Mouse (Mus musculus): ENCODE results near the gene Ephx1. TPM values are rescaled to one million over a fixed set of nuclear protein-coding genes. Genes with fewer than 3 reads are reported as not detected.
"Not testable (repeated sequence)": the region's sequence is repeated elsewhere in the genome, so short reads cannot be mapped to it uniquely, and the experiment has no call there.

Ephx1 gene
- total RNA-seq, 2 experiments from 2014 or later = 26.8 to 31.2 TPM

DNA sequence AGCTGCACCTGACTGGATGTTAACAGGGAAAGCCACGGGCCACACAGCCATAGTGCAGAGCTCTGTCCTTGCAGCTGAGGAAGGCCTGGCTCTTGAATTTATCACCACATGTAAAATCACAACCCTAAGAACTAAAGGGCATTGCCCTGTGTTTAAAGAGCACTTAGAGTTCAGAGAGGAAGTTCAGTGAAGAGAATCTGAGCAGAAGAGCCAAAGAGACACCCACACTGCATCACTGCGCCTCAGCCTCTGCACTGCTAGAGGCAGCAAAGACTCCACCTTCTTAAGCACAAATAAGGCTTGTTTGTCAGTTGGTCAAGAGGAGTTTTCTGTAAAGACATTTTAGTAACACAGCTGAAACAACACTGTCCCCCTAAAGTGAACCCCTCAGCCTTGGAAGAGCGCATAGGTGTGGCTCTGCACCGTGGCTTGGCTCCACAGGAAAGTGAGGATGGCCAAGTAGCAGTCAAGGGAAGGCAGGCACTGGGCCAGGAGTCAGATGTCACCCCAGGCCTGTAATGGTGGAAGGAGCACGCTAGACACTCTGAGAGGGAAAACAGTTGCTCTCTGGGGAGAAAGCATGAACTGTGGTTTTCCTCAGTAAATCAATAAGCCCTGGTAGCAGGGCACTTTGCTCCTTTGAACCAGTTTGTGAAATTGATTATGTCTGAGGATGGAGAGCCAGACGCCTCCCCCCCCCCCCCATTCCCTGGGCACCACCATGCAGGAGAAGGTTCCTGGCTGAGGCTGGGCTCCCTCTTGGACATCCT, 5.8 kb downstream of the Ephx1 start:
- DNase-seq (ENCODE audit: extremely low spot score in 1 of 2, low spot score in 1 of 2) = no peak

DNA sequence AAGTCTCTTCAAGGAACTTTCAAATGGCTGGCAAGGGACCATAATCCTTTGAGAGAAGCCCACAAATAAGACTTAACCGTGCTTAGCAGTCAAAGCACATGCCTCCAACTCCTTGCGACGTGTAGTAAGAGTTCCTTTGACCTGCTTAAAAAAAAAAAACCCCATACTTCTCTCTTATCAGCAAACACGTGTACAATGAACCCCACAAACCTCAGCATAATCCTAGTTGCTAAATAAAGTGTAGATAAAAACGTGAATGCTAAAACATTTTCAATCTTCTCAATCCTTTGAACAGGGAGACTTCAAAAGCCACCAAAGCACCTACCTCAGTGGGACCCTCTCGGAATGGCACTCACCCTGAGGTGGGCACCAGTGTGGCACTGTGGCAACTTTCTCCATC, 7.3 kb downstream of the Ephx1 start:
- no peak for DNase-seq (ENCODE audit: extremely low spot score in 1 of 2, low spot score in 1 of 2)

DNA sequence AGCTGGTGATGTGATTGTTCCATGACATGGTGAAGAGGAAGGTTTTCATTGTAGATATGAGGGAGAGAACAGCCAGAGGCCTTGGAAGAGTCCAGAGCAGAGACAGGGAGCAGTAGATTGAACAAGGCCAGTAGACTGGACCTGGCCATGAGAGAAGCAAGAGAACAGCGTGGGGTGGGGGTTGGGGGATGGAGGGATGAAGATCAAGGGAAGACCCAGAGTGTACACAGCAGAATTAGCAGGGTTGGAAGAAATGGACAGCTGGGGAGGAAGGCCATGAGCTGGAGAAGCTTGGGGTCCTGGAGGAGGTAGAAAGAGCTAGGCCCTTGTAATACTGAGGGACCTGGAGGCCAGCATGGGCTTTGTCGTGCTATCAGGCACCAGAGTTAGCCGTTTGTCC, 8.3 kb downstream of the Ephx1 start:
- no peak for DNase-seq (ENCODE audit: extremely low spot score in 1 of 2, low spot score in 1 of 2)

DNA sequence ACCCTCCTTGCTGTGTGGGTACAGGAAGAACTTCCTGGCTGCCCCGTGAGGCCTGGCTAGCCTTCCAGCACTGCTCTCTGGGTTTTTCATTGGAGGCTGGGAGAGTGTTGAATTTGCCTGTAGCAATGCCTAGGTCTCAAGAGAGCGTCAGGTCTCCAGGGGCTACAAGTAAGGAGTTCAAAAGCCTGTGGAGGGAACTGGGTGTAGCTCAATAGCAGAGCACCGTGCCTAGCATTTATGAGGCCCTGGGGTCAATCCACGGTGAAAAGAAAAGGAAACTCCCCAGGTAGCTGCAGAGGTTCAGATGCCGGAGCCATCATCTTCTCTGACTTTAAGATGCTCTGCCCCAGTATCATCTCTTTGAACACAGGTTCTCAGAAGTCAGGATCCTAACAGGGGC, 9.1 kb downstream of the Ephx1 start:
- DNase-seq (ENCODE audit: extremely low spot score in 1 of 2, low spot score in 1 of 2) = no peak

DNA sequence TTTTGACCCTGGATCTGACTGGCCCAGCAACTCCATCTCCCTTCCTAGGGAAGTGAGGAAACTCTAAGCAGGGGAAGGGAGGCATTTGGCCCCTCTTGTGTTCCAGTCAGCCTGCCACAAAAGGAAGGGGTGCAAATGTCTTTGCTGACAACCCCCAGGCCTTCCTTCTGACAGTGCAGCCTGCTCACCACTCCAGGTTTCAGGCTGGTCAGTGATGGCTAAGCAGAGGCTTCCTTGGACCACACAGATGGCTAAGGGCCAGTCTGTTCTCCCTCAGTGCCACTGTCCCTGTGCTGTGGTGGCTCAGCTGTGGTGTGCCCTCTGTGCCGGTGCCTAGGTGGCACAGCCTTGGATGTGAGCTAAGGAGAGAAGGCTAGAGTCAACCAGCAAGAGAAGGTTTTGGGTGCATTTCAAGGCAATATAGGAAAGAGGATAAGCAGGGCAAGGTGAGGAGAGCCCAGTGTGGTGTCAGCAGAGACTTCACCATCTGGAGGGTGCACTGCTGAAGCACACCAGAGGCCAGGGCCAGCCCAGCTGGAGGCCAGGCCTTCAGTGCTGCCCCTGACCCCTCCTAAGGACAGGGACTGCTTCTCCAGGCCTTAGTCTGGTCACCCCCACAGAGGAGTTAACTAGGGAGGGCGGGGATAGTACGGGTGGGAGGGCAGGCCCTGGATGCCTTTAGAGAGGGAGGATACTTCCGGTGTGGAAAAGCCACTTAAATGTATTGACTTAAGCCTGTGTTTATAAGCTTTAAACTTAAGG, 10.4 kb downstream of the Ephx1 start:
- no peak for DNase-seq (ENCODE audit: extremely low spot score in 1 of 2, low spot score in 1 of 2)

DNA sequence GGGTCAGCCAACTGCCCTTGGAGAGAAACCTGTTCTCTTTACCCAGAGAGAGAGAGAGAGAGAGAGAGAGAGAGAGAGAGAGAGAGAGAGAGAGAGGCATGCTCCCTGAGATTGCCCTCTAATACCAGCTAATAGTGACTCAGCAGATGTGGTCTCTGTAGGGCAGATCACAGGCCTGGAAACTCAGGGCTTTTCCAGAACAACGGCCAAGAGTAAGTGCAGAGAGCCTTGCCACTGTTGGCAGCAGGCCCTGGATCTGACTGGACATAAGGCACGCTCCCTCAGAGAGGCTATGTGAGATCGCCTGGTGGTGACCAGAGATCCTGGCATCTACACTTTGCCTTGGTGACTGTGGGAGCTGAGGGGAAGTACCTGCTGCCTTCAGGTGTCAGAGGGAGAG, 10.9 kb downstream of the Ephx1 start:
- no peak for DNase-seq (ENCODE audit: extremely low spot score in 1 of 2, low spot score in 1 of 2)

DNA sequence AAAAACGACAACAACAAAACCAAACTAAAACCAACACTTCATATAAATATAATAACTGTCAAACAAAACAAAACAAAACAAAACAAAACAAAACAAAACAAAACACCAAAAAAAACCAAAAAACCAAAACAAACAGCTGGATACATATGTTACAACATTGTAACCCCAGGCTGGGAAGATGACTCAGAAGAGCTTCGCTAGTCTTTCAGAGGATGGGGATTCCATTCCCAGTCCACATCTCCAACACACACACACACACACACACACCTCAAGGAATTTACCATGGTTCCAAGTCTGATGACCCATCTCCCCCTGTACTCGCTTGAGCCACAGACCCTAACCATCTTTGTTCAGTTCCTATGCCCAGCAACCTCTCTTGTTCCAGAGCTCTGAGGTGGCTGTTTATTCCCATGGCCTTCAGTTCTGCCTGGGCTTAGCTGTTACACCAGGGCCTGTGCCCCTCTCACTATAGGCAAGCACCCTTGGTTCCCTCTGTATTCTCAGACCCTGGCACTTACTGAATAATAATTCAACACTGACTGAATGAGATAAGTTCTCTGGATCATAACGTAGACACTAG, 11.6 kb downstream of the Ephx1 start:
- DNase-seq (ENCODE audit: extremely low spot score in 1 of 2, low spot score in 1 of 2) = no peak

DNA sequence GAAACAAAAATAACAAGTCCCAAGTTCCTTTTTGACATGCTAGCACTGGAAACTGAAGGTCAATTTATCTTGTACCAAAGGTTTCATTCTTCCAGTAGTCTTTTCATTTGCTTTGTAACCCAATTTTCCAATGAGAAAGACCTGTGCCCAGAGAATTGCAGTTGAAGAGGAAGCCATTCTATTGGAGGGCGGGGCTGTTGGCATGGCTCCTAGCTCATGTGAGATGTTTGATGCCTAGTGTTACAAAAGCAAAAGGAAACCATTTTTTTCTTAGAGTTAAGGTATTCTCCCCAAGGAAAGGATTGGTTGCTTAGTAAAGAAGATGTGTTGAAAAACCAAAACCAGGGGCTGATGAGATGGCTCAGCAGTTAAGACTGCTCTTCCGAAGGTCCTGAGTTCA, 12.4 kb downstream of the Ephx1 start:
- DNase-seq (ENCODE audit: extremely low spot score in 1 of 2, low spot score in 1 of 2) = no peak

DNA sequence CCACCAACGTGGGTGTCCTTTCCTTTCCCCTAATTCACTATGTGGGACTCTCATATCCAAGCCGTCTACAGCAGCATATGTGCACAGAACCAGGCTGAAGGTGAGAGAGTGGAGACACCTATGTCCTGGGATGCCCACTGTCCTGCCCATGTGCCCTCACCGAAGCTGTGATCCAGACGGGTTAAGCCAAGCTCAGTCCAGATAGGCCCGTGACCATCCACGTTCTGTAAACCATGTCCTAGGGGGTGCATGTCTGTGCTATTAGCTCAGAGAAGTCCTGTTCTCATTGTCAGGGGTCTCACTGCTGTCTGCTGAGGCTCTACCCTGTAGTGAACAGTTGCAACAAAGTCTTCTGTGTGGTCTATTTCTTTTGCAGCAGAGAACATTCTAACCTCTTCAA, 12.9 kb downstream of the Ephx1 start:
- DNase-seq (ENCODE audit: extremely low spot score in 1 of 2, low spot score in 1 of 2) = no peak

DNA sequence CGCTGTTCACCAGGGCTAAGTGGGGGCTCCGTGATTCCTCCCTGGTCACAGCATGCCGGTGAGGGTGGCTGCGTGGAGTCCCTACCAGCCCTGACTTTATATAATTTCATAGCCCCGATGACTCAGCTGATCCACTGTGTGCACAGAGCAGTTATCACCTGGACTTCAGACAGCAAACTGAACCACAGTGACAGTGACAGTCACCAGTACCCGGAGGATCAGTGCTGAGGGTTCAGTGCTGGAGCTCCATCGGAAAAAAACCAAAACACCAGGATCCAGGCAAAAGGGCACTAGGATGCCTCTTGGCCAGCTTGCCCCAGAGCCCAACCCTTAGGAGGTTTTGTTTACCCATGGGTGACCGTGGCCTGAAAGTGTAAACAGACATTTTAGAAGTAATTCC, 15.4 kb downstream of the Ephx1 start:
- no peak for DNase-seq (ENCODE audit: extremely low spot score in 1 of 2, low spot score in 1 of 2)

DNA sequence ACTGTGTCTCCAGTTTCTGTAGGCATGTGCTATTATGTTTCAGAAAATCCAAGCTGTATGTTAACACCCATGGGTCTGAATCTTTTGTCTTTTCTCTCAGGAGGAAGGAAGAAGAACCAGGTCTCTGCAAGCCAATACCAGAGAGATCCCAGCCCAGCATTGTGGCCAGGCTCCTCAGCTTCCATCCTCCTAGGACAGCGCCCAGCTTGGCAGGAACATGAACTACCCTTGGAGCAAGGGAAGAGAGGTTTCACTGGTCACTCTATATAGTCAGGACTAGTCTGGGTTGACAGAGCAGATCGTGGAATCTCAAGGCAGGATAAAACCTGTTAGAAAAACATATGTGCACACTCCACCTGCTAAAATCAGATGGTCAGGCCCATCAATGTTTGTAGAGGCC, 16.9 kb downstream of the Ephx1 start:
- DNase-seq (ENCODE audit: extremely low spot score in 1 of 2, low spot score in 1 of 2) = no peak

DNA sequence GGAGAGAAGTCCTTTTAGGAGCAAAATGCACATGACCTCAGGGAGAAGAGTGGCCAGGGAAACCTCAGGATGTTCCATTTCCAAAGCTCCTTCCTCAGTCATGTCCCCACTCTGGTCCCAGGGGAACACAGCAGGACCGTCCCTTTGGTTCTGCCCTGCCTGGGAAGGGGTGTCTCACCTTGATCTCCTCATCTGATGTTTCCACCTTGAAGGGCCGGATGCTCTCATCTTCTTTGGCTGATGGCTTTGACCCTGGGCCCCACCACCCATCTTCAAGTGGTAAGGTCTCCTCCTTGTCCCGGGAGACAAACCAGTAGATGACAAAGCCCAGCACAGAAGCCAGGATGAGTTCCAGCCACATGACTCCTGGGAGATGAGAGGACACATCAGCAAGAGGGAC, 19.1 kb downstream of the Ephx1 start:
- no peak for DNase-seq (ENCODE audit: extremely low spot score in 1 of 2, low spot score in 1 of 2)

DNA sequence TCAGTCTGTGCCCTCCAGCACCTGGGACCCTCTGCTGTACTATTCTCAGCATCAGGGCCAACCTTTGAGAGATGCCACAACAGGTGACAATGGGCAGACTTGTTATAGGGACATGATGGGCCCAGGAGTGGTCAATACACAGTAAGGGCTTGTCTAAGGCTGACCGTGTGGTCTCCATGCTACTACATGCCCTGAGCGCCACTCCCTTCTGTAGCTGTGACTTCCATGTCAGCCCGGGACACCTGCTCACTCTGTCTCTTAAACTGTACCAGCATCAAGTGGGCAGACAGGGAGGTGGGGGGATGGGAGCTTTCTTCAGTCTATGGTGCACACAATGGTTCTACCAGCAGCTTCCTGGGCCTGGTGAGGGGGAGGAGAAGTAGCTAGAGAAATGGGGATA, 19.5 kb downstream of the Ephx1 start:
- DNase-seq (ENCODE audit: extremely low spot score in 1 of 2, low spot score in 1 of 2) = no peak

DNA sequence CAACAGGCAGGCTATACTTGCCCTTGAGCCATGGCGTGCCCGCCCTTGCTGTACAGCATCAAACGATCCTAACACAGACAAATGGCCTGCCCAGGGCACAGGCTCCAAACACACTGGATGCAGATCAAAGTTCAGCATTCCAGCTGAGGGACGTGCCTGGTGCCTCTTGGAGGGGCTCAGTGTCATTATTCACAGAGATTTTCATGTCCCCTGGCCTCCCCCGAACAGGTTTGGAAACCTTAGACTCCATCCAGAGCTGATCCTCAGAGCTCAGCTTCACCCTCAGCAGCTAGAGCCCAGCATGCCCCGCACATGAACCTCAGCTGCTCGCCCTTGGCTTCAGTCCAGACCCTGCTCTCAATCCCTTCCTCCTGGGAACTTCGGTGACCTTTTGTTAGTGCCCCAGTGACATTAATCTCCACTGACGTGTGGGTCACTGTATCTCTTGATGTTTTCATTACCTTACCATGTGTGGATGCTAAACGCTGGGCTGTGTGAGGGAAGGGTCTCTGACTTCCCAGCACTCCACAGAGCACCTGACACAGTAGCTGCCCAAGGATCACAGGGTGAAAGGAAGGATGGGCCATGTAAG, 20.1 kb downstream of the Ephx1 start:
- DNase-seq (ENCODE audit: extremely low spot score in 1 of 2, low spot score in 1 of 2) = no peak

DNA sequence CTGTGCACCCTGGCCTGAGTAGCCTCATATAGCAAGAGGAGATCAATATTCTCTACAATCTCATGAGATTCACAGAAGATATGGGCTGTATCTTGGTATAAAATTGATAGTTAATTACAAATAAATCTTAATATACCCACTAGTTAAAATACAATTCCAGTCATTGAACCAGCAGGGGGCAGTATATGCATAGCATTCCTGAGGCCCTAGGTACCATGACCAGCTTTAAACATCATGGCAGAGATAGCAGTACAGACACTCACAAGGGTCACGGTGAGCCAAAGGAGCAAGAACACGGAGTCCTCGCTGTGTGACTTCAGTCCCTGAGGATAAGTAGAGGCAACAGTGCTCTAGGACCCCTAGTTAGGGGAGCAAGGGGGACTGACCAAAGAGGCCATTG, 28.6 kb downstream of the Ephx1 start:
- peak in 1 of 2 experiments; percentile 56 for DNase-seq (ENCODE audit: extremely low spot score in 1 of 2, low spot score in 1 of 2)

DNA sequence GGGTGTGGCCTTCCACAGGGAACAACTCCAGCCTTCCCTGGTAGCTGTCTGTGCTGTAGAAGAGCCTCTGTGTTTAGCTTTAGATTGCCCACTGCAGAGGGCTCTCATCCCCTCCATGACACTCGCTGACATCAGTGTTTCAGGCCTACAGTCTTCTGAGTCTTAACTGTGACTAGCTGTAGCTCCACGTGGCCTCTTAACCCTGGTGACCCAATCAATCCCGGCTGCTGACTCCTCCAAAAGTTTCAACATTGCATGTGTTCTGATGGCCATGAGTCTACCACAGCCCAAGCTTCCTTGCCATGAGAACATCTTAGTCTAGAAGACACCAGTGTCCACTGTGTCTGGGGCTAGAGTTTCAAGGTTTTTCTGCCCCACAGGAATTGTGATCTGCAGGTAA, 30.0 kb downstream of the Ephx1 start:
- no peak for DNase-seq (ENCODE audit: extremely low spot score in 1 of 2, low spot score in 1 of 2)

DNA sequence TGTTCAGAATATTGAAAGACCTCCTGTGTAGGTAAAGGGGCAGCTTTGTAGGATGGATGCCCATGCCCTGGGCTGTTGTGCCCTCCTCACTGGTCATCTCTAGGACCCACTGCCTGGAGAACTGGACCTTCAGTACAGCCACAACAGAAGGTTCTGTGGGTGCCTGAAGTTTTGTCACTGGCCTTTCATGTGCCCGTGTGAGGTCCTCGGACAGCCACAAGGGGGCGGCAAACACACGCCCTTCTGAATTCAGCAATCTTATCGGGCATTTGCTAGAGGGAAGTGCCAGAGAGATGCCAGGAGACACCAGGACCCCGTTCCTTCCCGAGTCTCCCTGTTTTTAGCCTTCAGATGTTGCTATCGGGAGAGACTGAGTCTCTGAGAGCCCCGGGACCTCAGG, 32.9 kb downstream of the Ephx1 start:
- peak; percentile 61 to 90 for DNase-seq (ENCODE audit: extremely low spot score in 1 of 2, low spot score in 1 of 2)

DNA sequence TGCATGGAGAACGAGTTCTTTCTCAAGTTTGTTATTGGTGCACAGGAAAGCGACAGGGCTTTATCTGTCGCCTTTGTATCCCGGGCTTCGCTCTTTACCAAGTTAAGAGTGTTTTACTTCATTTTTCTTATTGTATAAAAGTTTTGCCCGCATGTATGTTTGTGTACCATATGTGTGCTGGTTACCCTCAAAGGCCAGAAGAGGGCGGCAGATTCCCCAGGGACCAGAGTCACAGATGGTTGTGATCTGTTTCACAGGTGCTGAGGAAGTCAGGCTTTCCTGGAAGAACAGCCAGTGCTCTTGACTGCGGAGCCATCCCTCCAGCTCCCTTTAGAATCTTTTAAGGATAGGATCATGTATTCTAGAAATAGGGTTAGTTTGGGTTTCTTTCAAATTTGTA, 34.0 kb downstream of the Ephx1 start:
- DNase-seq (ENCODE audit: extremely low spot score in 1 of 2, low spot score in 1 of 2) = no peak

DNA sequence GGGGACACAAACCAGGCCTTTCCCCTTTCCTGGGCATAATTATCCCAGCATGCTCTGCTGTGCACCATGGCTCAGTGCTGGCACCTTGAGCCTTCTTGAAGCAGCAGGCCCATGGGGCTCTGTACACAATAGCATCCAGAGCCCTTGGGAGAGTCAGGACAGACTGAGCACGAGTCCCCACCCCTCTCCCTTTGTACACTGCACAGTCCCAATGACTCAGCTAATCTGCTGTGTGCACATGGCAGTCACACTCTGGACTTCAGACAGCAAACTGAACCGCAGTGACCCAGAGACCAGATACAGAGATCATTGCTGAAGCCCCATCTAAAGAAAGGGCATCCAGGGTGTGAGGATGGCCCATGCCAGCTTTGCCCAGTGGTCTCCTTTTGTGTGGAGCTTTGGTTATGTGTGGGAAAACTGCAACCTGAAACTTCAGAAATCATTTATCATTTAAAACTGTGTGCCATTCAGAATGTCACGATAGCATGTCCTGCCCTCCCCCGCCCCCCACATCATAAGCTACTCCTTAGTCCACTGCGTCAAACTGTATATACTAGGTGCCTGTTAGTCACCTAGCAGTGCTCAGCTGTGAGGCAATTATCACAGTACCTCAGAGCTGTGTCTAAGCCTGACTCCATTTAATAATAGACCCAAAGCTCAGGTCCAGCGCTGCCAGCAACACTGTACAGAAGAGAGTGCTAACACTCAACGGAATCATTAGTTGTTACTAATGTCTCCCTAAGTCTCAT, 39.2 kb downstream of the Ephx1 start:
- DNase-seq (ENCODE audit: extremely low spot score in 1 of 2, low spot score in 1 of 2) = not testable (repeated sequence)

DNA sequence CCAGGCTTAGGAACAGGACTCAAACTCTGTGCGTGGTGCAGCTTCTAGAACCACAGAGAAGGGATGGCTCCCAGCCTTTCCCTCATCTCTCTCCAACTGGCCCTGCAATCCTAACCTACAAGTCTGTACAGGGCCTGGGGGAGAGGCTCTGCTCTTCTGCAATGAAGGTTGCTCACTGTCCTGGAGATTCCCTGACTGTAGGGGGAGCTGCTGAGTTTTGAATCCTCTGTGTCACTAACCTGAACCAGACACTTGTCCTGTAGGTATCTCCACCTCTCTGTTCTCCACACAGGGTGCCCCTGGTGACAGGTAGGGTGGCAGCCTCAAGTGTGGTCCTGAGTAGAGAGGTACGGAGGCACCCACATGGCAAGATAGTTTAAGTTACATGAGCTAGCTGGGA, 40.2 kb downstream of the Ephx1 start:
- DNase-seq (ENCODE audit: extremely low spot score in 1 of 2, low spot score in 1 of 2) = no peak

Data from layer of hippocampus, postnatal 25 days (tissue).